Mouse (Mus musculus): ENCODE data around the gene Cmc4. TPM values are rescaled to one million over a fixed set of nuclear protein-coding genes. Genes with fewer than 3 reads are reported as not detected.

Cmc4 gene
- polyA plus RNA-seq, 2 experiments, result 9.2 to 12.8 TPM

DNA sequence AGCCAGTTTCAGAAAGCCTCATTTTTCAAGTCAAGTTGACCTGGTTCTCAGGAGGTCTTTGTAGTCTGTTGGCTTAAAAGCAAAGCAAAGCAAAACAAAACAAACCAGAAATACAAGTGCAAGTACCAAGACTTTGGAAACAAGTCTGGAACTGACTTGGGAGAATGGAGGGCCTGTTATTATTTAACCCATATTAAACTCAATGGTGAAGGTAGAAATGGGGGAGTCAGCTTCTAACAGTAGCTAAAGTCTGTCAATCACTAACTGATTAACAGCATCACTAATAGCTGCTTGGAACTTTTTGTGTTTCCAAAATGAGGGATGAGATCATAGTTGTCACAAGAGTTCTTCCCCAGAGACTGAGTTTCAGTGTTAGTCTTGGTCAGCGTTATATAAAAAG lies 16.9 kb downstream of the Cmc4 start:
- H3K27ac ChIP-seq, result no peak overlapping the region
- no peak overlapping the region for H3K4me3 ChIP-seq (ENCODE audit: insufficient read depth in 1 of 2, low read depth in 2 of 2, low read length in 2 of 2)
- no peaks in the 10 kb centered on the region for H3K27me3 ChIP-seq (ENCODE audit: control insufficient read depth, insufficient read depth, low read length)
- no peaks in the 10 kb centered on the region for H3K9me3 ChIP-seq (ENCODE audit: control insufficient read depth, low read length)
- H3K36me3 ChIP-seq (replicated peaks; ENCODE audit: control insufficient read depth, insufficient read depth, low read depth), result no peaks in the 10 kb centered on the region
- H3K9ac ChIP-seq (replicated peaks), result no peak overlapping the region
- no peak overlapping the region for H3K4me2 ChIP-seq (ENCODE audit: low read depth)
- peaks cover 10 to 13% of the 10 kb centered on the region in 2 experiments for H3K4me1 ChIP-seq (replicated peaks; ENCODE audit: control insufficient read depth in 2 of 2, insufficient read depth in 2 of 2, low read length in 1 of 2)
- ATAC-seq (ENCODE audit: insufficient read depth), result no peak
- WGBS (ENCODE audit: insufficient replicate concordance), result 83% methylated on average over 1 of the region's 1 CpGs
- TF ChIP-seq CTCF (IDR thresholded peaks at IDR 0.05; ENCODE audit: low read depth), result no peak
- no peak for TF ChIP-seq EP300 (IDR thresholded peaks at IDR 0.05; ENCODE audit: low read depth)
- no peak for DNase-seq (ENCODE audit: low read depth in 3 of 3, low spot score in 3 of 3)

DNA sequence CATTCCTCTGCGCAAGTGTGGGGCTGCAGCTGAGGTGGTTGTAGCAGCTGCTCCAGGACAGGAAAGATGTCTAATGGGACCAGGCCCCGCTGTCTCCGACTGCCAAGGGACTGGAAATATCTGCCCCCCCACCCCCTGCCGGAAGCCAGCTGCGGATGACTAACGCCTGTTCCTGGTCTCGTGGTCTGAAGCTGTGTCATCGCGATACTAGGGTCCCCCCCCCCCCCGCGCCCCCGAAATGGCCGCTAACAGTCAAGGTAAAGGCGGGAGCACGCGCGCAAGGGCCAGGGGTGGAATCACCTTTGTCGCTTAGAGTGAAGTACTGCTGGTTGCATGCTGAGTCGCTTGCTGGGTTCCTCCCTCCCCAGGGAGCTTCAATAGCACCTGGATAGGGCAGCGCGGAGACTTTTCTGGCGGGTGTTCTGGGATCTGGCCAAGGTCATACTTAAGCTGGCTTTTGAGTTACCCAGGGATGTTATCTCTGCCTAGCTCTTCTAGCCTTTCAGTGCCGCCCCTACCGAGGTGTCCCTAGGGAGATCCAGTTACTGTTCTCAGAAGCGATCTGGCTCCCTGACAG lies 34.1 kb downstream of the Cmc4 start, which contains the start of the genes Fundc2 and F8:
TSS of gene Fundc2 (plus strand) at position 205 of the 577 bp plus-strand sequence.
TSS of gene F8 (minus strand) at position 421 of the 577 bp plus-strand sequence.
- Histone ChIP-seq H3K9me3 (ENCODE audit: control insufficient read depth, low read length) (no peaks in the 10 kb centered on the region), H3K4me3 (ENCODE audit: insufficient read depth in 1 of 2, low read depth in 2 of 2, low read length in 2 of 2) (peak within 1 kb of the TSS; percentile 61 to 99), H3K27ac (peak within 1 kb of the TSS; percentile 69), H3K4me1 (replicated peaks; ENCODE audit: control insufficient read depth in 2 of 2, insufficient read depth in 2 of 2, low read length in 1 of 2) (peaks cover 0 to 2% of the 10 kb centered on the region in 2 experiments; a peak in 1 of 4 replicates), H3K27me3 (ENCODE audit: control insufficient read depth, insufficient read depth, low read length) (no peaks in the 10 kb centered on the region), H3K36me3 (replicated peaks; ENCODE audit: control insufficient read depth, insufficient read depth, low read depth) (no peaks in the 10 kb centered on the region), H3K9ac (replicated peaks) (peak within 1 kb of the TSS; percentile 70), H3K4me2 (ENCODE audit: low read depth) (peak within 1 kb of the TSS; percentile 67)
- no peak for TF ChIP-seq EP300 (IDR thresholded peaks at IDR 0.05; ENCODE audit: low read depth)
- no peak for TF ChIP-seq CTCF (IDR thresholded peaks at IDR 0.05; ENCODE audit: low read depth)
- 10% methylated on average over 24 of the region's 25 CpGs for WGBS (ENCODE audit: insufficient replicate concordance)
- DNase-seq (ENCODE audit: low read depth in 3 of 3, low spot score in 3 of 3) (peak; percentile 47 to 64 (median 61)), ATAC-seq (ENCODE audit: insufficient read depth) (peak; percentile 92)

DNA sequence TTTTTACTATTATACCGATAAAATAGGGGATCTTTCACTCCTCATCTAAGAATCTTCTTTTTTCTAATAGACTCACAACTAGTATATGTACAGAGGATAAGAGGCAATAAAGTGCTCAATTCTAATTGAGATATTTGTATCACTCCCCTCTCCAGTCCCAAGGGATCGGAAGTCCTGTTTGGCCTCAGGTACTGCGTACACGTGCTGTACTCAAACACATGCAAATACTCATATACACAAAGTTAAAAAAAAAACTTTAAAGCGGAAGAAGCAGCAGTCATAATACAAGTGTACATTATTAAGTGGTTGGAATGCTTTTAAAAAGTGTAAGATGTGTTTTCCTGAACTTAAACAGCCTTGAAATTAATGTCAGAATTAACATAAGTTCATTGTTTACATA lies 34.7 kb downstream of the Cmc4 start:
- WGBS (ENCODE audit: insufficient replicate concordance), result 64% methylated on average over 5 of the region's 5 CpGs
- TF ChIP-seq EP300 (IDR thresholded peaks at IDR 0.05; ENCODE audit: low read depth) (no peak), CTCF (IDR thresholded peaks at IDR 0.05; ENCODE audit: low read depth) (no peak)
- Histone ChIP-seq H3K27ac (no peak overlapping the region), H3K27me3 (ENCODE audit: control insufficient read depth, insufficient read depth, low read length) (no peaks in the 10 kb centered on the region), H3K4me3 (ENCODE audit: insufficient read depth in 1 of 2, low read depth in 2 of 2, low read length in 2 of 2) (peak overlapping the region; percentile 30 to 61; a peak in 3 of 4 replicates), H3K4me2 (ENCODE audit: low read depth) (peak overlapping the region; percentile 67), H3K9ac (replicated peaks) (peak overlapping the region; percentile 70; the same call in 1 of the 2 replicates), H3K9me3 (ENCODE audit: control insufficient read depth, low read length) (no peaks in the 10 kb centered on the region), H3K4me1 (replicated peaks; ENCODE audit: control insufficient read depth in 2 of 2, insufficient read depth in 2 of 2, low read length in 1 of 2) (peaks cover 0 to 2% of the 10 kb centered on the region in 2 experiments; a peak in 1 of 4 replicates), H3K36me3 (replicated peaks; ENCODE audit: control insufficient read depth, insufficient read depth, low read depth) (no peaks in the 10 kb centered on the region)
- ATAC-seq (ENCODE audit: insufficient read depth), result no peak
- DNase-seq (ENCODE audit: low read depth in 3 of 3, low spot score in 3 of 3), result no peak

DNA sequence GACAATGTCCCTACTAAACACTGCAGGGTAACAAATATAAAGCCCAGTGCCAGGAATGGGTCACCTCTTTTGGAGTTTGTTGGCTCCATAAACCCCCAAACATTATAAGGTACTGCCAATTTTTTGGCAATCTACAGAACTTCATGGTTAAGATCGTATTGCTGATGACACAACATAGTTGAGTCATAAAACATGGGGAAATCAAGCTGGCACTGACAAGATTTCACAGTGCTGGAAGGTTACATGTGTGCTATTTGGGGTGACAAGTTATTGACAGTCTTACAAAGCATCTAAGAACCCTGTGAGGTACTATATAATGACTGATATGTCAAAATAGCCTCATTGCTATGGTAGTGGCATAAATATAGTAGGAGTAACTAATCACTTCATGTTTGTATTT lies 35.2 kb downstream of the Cmc4 start:
- no peaks in the 10 kb centered on the region for H3K27me3 ChIP-seq (ENCODE audit: control insufficient read depth, insufficient read depth, low read length)
- no peak for DNase-seq (ENCODE audit: low read depth in 3 of 3, low spot score in 3 of 3)
- H3K4me2 ChIP-seq (ENCODE audit: low read depth), result no peak overlapping the region
- 63% methylated on average over 1 of the region's 1 CpGs for WGBS (ENCODE audit: insufficient replicate concordance)
- ATAC-seq (ENCODE audit: insufficient read depth), result no peak
- no peak overlapping the region for H3K9ac ChIP-seq (replicated peaks)
- no peak for TF ChIP-seq CTCF (IDR thresholded peaks at IDR 0.05; ENCODE audit: low read depth)
- no peak for TF ChIP-seq EP300 (IDR thresholded peaks at IDR 0.05; ENCODE audit: low read depth)
- H3K4me1 ChIP-seq (replicated peaks; ENCODE audit: control insufficient read depth in 2 of 2, insufficient read depth in 2 of 2, low read length in 1 of 2), result peaks cover 0 to 2% of the 10 kb centered on the region in 2 experiments; a peak in 1 of 4 replicates
- H3K36me3 ChIP-seq (replicated peaks; ENCODE audit: control insufficient read depth, insufficient read depth, low read depth), result no peaks in the 10 kb centered on the region
- H3K9me3 ChIP-seq (ENCODE audit: control insufficient read depth, low read length), result no peaks in the 10 kb centered on the region
- H3K27ac ChIP-seq, result no peak overlapping the region
- no peak overlapping the region for H3K4me3 ChIP-seq (ENCODE audit: insufficient read depth in 1 of 2, low read depth in 2 of 2, low read length in 2 of 2)

DNA sequence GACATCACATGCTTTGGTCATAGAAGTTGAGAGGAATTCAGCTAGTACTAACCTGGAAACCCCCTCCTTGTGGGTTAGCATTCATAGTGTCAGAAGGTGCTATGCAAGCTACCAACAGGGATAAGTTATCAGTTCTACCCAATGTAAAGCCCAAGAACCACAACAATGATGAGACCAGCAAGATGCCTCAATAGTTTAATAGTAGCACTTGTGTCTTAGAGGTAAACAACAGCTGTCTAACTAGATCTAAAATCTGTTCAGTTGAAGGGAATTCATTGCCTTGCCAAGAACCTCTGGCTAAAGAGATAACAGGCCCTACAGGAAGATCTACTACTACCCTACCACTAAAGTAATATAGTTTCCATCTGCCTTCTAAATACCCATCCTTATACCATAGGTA lies 39.6 kb downstream of the Cmc4 start:
- no peaks in the 10 kb centered on the region for H3K27me3 ChIP-seq (ENCODE audit: control insufficient read depth, insufficient read depth, low read length)

More for the DNA sequence above, 39.6 kb downstream of the Cmc4 start:
- no peak for DNase-seq (ENCODE audit: low read depth in 3 of 3, low spot score in 3 of 3)
- Histone ChIP-seq H3K36me3 (replicated peaks; ENCODE audit: control insufficient read depth, insufficient read depth, low read depth) (no peaks in the 10 kb centered on the region), H3K4me1 (replicated peaks; ENCODE audit: control insufficient read depth in 2 of 2, insufficient read depth in 2 of 2, low read length in 1 of 2) (peaks cover 0 to 2% of the 10 kb centered on the region in 2 experiments; a peak in 1 of 4 replicates), H3K9ac (replicated peaks) (no peak overlapping the region), H3K9me3 (ENCODE audit: control insufficient read depth, low read length) (no peaks in the 10 kb centered on the region), H3K4me3 (ENCODE audit: insufficient read depth in 1 of 2, low read depth in 2 of 2, low read length in 2 of 2) (no peak overlapping the region), H3K27ac (no peak overlapping the region), H3K4me2 (ENCODE audit: low read depth) (no peak overlapping the region)
- TF ChIP-seq EP300 (IDR thresholded peaks at IDR 0.05; ENCODE audit: low read depth) (no peak), CTCF (IDR thresholded peaks at IDR 0.05; ENCODE audit: low read depth) (no peak)
- ATAC-seq (ENCODE audit: insufficient read depth), result peak; percentile 21; the same call in 1 of the 2 replicates
